Mouse (Mus musculus): Measurements from ENCODE around the gene Dnajb14.

GRCm38 (mm10) chr3:137861436-137861835 is 6.0 kb upstream of the Dnajb14 start:
- TF ChIP-seq CTCF (IDR thresholded peaks at IDR 0.05; ENCODE audit: extremely low read depth, insufficient read depth, low read length) (no peak), POLR2A (IDR thresholded peaks at IDR 0.05; ENCODE audit: extremely low read depth, insufficient read depth, low read length) (no peak)

Measured in cortical plate, adult 2 months (tissue).